Comparison of ENCODE assay signal across 8 mouse cellular contexts in the genomic region with DNA sequence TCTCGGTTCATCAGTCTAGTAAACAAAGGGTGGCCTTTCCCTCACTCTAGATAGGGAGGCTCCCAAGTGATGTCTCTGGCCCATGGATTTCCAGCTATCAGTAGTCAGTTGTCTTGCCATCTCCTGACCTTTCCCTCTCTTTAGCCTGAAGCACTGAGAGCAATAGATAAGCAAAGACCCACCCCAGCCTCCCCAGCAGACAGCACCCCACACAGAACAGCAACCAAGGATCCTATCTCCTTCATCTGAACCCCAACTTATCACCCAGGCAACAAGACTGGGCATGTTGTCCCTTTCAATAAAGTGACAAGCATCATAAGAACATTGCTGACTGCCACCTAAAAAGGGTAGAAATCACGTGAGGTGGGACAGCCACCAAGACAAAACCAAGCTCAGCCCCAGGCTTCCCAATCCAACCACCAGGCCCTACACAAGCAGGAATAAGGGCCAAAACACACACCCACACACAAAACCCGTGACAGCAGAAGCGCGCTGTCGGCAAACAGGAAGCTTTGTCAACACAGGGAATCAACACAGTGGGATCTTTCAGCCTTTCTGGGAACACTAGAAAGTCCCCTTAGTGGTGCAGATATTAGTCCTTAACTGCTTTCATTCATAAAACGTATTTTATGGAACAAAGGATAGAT. TPM values are rescaled to one million over a fixed set of nuclear protein-coding genes. Genes with fewer than 3 reads are reported as not detected.
DNase-seq lines count a peak whose midpoint lies in the region; ATAC-seq and TF ChIP-seq lines count a peak whose summit lies in the region.

No protein-coding gene starts in this region.

- peak overlapping the region; percentile 94 for H3K4me3 ChIP-seq in gastrocnemius, adult 2 months
- H3K4me3 ChIP-seq in heart, adult 2 months = peak overlapping the region; percentile 97
- peak overlapping the region; percentile 90 for H3K4me3 ChIP-seq in kidney, embryonic 16.5 days (ENCODE audit: low read length)
- peak overlapping the region; percentile 57 for H3K4me3 ChIP-seq in lung, postnatal 0 days (ENCODE audit: low read depth, low read length)
- H3K4me3 ChIP-seq in stomach, embryonic 15.5 days (replicated peaks) = peak overlapping the region; percentile 68

- H3K9ac ChIP-seq in heart, adult 2 months (ENCODE audit: low read depth, low read length) = peak overlapping the region; percentile 98
- peak overlapping the region; percentile 87 for H3K9ac ChIP-seq in kidney, embryonic 16.5 days (replicated peaks; ENCODE audit: low read length)
- H3K9ac ChIP-seq in lung, postnatal 0 days (replicated peaks; ENCODE audit: low read depth) = peak overlapping the region; percentile 58
- peak overlapping the region; percentile 79; the same call in 1 of the 2 replicates for H3K9ac ChIP-seq in stomach, embryonic 15.5 days

- peak overlapping the region; percentile 92 for H3K27ac ChIP-seq in gastrocnemius, adult 2 months
- peak overlapping the region; percentile 88 for H3K27ac ChIP-seq in heart, adult 2 months
- peak overlapping the region; percentile 45; the same call in 1 of the 2 replicates for H3K27ac ChIP-seq in kidney, embryonic 16.5 days (ENCODE audit: low read length)
- H3K27ac ChIP-seq in lung, postnatal 0 days (ENCODE audit: low read length) = peak overlapping the region; percentile 86
- peak overlapping the region; percentile 72; the same call in 1 of the 2 replicates for H3K27ac ChIP-seq in stomach, embryonic 15.5 days

- intact Hi-C loops in gastrocnemius, adult 2 months (cut with DNase I) = no loop called here
- intact Hi-C loops in heart, adult 2 months (cut with DNase I) = no loop called here

- H3K27me3 ChIP-seq in heart, adult 2 months (ENCODE audit: control insufficient read depth, insufficient read depth, low read length) = no peaks in the 10 kb centered on the region
- no peaks in the 10 kb centered on the region for H3K27me3 ChIP-seq in kidney, embryonic 16.5 days (ENCODE audit: insufficient read depth, low read length)
- H3K27me3 ChIP-seq in lung, postnatal 0 days (replicated peaks; ENCODE audit: insufficient read depth, low read length) = no peaks in the 10 kb centered on the region
- H3K27me3 ChIP-seq in stomach, embryonic 15.5 days (replicated peaks) = no peaks in the 10 kb centered on the region

- peaks cover 17% of the 10 kb centered on the region for H3K4me1 ChIP-seq in heart, adult 2 months (ENCODE audit: control insufficient read depth, insufficient read depth, low read length)
- H3K4me1 ChIP-seq in kidney, embryonic 16.5 days (ENCODE audit: insufficient read depth, low read length) = peaks cover 41% of the 10 kb centered on the region
- peaks cover 31% of the 10 kb centered on the region; the same call in 1 of the 2 replicates for H3K4me1 ChIP-seq in lung, postnatal 0 days (ENCODE audit: insufficient read depth, low read depth, low read length)
- peaks cover 36% of the 10 kb centered on the region for H3K4me1 ChIP-seq in stomach, embryonic 15.5 days

- no peak for TF ChIP-seq CTCF in gastrocnemius, adult 2 months (IDR thresholded peaks at IDR 0.05)
- no peak for TF ChIP-seq CTCF in heart, adult 2 months (IDR thresholded peaks at IDR 0.05)
- no peak for TF ChIP-seq CTCF in lung, postnatal 0 days (IDR thresholded peaks at IDR 0.05)

- no peaks in the 10 kb centered on the region; the same call in none of the 2 replicates for H3K79me2 ChIP-seq in heart, adult 2 months (replicated peaks; ENCODE audit: control insufficient read depth, insufficient read depth, low read length)

- TF ChIP-seq POLR2A in heart, adult 2 months (IDR thresholded peaks at IDR 0.05; ENCODE audit: insufficient read depth, low read depth, low read length) = 0 out of 2 replicates have a peak, but pooled peaks have one; percentile 18

- peaks cover 4% of the 10 kb centered on the region for H3K36me3 ChIP-seq in heart, adult 2 months (ENCODE audit: control insufficient read depth, insufficient read depth, low read length)
- H3K36me3 ChIP-seq in kidney, embryonic 16.5 days (ENCODE audit: insufficient read depth, low read length) = no peaks in the 10 kb centered on the region
- no peaks in the 10 kb centered on the region for H3K36me3 ChIP-seq in lung, postnatal 0 days (ENCODE audit: insufficient read depth, low read length)
- no peaks in the 10 kb centered on the region for H3K36me3 ChIP-seq in stomach, embryonic 15.5 days

- peak overlapping the region; percentile 95 for H3K4me2 ChIP-seq in kidney, embryonic 16.5 days (replicated peaks; ENCODE audit: low read depth, low read length)
- H3K4me2 ChIP-seq in lung, postnatal 0 days (replicated peaks; ENCODE audit: low read depth, low read length) = peak overlapping the region; percentile 77
- peak overlapping the region; percentile 94 for H3K4me2 ChIP-seq in stomach, embryonic 15.5 days

- TF ChIP-seq EP300 in heart, adult 2 months (IDR thresholded peaks at IDR 0.05; ENCODE audit: insufficient read depth, low read depth, low read length) = no peak
- TF ChIP-seq EP300 in lung, postnatal 0 days (IDR thresholded peaks at IDR 0.05) = no peak

- peak; percentile 51 for DNase-seq in gastrocnemius, adult 2 months
- DNase-seq in gastrocnemius, adult 8-10 months (ENCODE audit: low spot score in 2 of 2) = no peak
- DNase-seq in brain, adult 2 months (ENCODE audit: low read depth, low spot score) = peak; percentile 80
- peak in 1 of 2 experiments; percentile 50 for DNase-seq in heart, adult 2 months
- DNase-seq in lung, postnatal 0 days (ENCODE audit: low spot score) = peak; percentile 49
- DNase-seq in embryo, embryonic 11 days = no peak

- no peaks in the 10 kb centered on the region for H3K9me3 ChIP-seq in kidney, embryonic 16.5 days (ENCODE audit: low read length)
- H3K9me3 ChIP-seq in lung, postnatal 0 days (ENCODE audit: low read length) = no peaks in the 10 kb centered on the region
- H3K9me3 ChIP-seq in stomach, embryonic 15.5 days = no peaks in the 10 kb centered on the region

- WGBS in heart, adult 2 months = 7% methylated on average over 7 of the region's 7 CpGs
- 19% methylated on average over 7 of the region's 7 CpGs for WGBS in kidney, embryonic 16.5 days
- WGBS in lung, postnatal 0 days = 19% methylated on average over 7 of the region's 7 CpGs
- WGBS in stomach, embryonic 15.5 days = 22% methylated on average over 7 of the region's 7 CpGs

- no peak for ATAC-seq in kidney, embryonic 16.5 days (ENCODE audit: low FRiP score, low TSS enrichment)
- no peak for ATAC-seq in lung, postnatal 0 days
- ATAC-seq in stomach, embryonic 15.5 days (ENCODE audit: insufficient read depth, low FRiP score, low read depth) = no peak

RNA-seq across cellular contexts. Expression of gene Lpin1, which starts 22.2 kb away (rescaled TPM):
- 100 to 1,000 TPM; 279 to 395 TPM for total RNA-seq in gastrocnemius, adult 2 months (2021)
- total RNA-seq in gastrocnemius, adult 8-10 months (2022) = 100 to 1,000 TPM; 227 to 339 (median 265) TPM
- 100 to 1,000 TPM; 160 to 171 TPM for total RNA-seq in heart, adult 2 months (2021)
- 96.8 and 110 TPM in 2 replicates for polyA plus RNA-seq in heart, adult 2 months (2012; rRNA removed)
- 5.7 and 6.8 TPM in 2 replicates for polyA plus RNA-seq in kidney, embryonic 16.5 days (2015; fragmentation: Nextera tagmentation; extraction: Ambion mirVana)
- 7.3 and 9.0 TPM in 2 replicates for polyA plus RNA-seq in lung, postnatal 0 days (2015; fragmentation: Nextera tagmentation; extraction: Ambion mirVana)
- polyA plus RNA-seq in stomach, embryonic 15.5 days (2015; fragmentation: Nextera tagmentation; extraction: Ambion mirVana) = 5.3 and 6.2 TPM in 2 replicates

Comparison
In these comparisons a context has a peak if more than half of its experiments do, and no peak if none do; other contexts are left out.
1. DNase-seq: peak in gastrocnemius, adult 2 months (single experiment), brain, adult 2 months (single experiment) and lung, postnatal 0 days (single experiment); none in gastrocnemius, adult 8-10 months (0 of 2) and embryo, embryonic 11 days (single experiment).
2. Peak in every context shown above with its lines, with median percentiles within 50 percentile points of each other: H3K27ac ChIP-seq, H3K4me3 ChIP-seq, H3K9ac ChIP-seq and H3K4me2 ChIP-seq.